Mouse (Mus musculus) kidney, adult 2 months (tissue): ENCODE measurements around the gene Nptx1.

Experiments used
- CTCF ChIP-seq: fragments of 200-500 bp; conservative IDR thresholded peaks from 2 replicates; pipeline ENCODE4 v1.5.1; 2011; ENCODE audit warnings: low read depth, mild to moderate bottlenecking, control low read depth, low read length, moderate library complexity, mixed read lengths; ENCODE audit not compliant: insufficient read depth, insufficient read length
- POLR2A ChIP-seq: fragments of 200-500 bp; IDR thresholded peaks from one replicate; pipeline ENCODE4 v1.6.1; 2011; ENCODE audit warnings: low read depth, low read length, control low read depth

- TF ChIP-seq CTCF (no peak), POLR2A (no peak)
Observed at GRCm38 (mm10) chr11:119493516-119493915, 54.0 kb downstream of the Nptx1 start.
